Mouse (Mus musculus) thymus, postnatal 36 days (tissue): ENCODE results near the gene Gm27027.

Experiments used
- DNase-seq, 2 experiments: peaks; one replicate each; pipeline ENCODE4 v3.0.0; 2022; ENCODE audit warnings: mixed read lengths in 2 of 2

Gm27027 gene

GRCm38 (mm10) chr2:93927701-93928437 lies 68.3 kb downstream of the Gm27027 start:
- no peak for DNase-seq

GRCm38 (mm10) chr2:93926141-93926540 lies 70.0 kb downstream of the Gm27027 start:
- DNase-seq: no peak

DNA sequence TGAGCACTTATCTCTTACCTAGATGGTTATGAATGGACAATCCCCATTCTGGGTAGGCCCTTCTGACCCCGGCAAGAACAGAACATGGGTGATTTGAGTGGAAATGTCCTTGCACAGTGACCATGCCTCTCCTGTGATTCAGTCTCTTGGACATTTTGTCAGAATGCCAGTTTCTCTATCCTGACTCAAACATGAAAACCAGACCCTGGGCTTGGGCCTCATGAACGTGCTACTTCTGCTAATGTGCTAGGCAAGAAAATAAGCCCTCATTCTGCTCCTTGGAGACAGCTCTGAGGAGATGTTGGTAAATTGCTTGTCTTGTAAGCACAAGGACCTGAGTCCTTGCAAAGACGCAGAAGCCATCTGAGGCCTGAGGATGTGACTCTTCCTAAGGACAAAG lies 77.1 kb downstream of the Gm27027 start:
- DNase-seq: no peak

DNA sequence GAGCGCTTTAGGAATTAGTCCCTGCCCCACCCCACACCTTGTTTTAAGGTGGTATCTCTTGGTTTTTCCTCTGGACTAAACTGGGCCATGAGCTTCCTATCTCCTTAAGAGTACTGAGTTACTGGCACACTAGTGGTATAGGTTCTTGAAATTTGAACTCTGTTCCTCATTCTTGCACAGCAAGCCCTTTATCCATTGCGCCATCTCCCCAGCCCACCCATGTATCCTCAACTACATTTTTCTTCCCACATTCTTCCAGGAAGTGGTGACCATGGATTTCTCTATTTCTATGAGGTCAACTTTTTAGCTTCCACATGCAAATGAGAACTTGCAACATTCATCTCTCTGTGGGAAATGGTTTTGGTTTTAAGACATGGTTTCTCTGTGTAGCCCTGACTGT lies 82.6 kb downstream of the Gm27027 start:
- no peak for DNase-seq

DNA sequence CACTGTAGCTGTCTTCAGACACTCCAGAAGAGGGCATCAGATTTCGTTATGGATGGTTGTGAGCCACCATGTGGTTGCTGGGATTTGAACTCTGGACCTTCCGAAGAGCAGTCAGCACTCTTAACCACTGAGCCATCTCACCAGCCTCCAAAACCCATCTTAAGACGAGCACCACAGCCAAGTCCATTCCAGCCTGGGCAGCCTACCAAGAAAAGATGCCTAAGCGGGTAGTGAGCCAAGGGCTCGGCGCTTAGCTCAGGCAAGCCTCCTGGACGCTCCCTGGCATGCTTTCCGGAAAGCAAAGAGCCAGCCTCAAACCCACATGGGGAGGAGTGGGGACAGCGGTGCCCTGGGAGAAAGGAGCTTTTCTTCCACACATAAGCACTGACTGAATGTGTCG lies 84.2 kb downstream of the Gm27027 start:
- DNase-seq: no peak

DNA sequence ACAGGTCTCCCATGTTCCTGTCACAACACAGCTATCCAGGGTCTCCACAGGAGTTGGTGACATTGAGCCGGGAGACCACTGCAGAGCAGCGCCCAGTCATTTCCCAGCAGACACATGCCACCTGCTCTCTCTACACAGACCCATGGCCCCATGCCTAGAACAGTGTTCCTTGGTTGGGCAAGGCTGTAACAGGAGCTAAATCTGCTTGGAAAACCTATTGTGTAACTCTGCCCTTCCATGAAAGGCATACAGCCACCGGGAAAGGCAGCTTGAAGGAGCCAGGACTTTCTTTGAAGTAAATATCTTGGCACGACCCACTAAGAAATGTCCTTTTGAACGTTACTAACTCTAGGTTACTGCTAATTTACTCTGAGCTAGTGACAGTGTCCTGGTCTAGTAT lies 86.4 kb downstream of the Gm27027 start:
- DNase-seq: no peak

- no peak for DNase-seq
Observed at GRCm38 (mm10) chr2:93907519-93908294, 88.4 kb downstream of the Gm27027 start.
